Mouse (Mus musculus) cerebellum, adult 9-10 months (tissue): ENCODE measurements at regions not wholly inside any gene's neighbourhood (a gene's known extent, or its start where the extent isn't known, plus 50 kb on each side); places are given as distances from the start of the nearest gene placed in this dataset.

Experiments
- DNase-seq: peaks from one replicate; pipeline ENCODE4 v3.0.0; 2022

GRCm38 (mm10) chr7:69994540-69995303 is 371.8 kb downstream of the Nr2f2 start:
- DNase-seq = no peak

- DNase-seq = no peak
Observed at GRCm38 (mm10) chr7:69992383-69993327, 373.9 kb downstream of the Nr2f2 start.

GRCm38 (mm10) chr7:69991982-69992381 is 374.6 kb downstream of the Nr2f2 start:
- DNase-seq = no peak

DNA sequence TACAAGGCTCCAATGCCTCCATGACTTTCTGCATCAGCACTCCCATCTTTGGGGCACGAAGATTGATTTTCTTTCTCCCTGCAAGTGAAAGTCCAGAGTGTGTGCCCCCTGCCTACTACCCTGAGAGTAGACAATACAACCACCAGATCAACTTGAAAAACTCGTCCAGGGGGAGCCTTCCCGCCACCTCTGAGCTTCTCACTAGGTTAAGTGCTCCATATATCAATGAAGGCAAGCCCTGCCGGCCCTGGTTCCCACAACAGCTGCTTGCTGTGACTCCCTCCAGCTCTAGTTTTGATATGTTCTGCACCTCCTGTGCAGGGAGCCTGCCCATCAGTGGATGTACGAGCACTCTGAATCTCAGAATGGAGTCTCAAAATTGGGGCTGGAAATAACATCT is 377.8 kb downstream of the Nr2f2 start:
- no peak for DNase-seq

DNA sequence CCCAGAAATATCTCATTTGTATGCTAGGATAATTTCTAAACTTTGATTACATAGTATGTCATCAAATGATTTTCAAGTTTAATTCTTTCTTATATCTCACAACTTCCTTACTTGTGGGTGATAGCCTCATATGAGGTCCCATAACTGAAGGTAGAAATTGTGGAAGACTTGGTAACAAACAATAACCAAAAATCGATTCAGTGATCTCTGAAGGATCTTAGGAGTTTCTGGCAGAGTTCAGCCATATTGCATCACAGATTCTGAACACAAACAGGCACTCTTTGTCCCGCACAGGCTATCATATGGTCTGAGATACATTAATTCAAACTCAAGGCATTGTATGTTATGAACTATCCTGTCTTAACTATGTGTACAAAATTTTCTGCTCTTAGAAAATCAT is 385.2 kb downstream of the Nr2f2 start:
- no peak for DNase-seq

DNA sequence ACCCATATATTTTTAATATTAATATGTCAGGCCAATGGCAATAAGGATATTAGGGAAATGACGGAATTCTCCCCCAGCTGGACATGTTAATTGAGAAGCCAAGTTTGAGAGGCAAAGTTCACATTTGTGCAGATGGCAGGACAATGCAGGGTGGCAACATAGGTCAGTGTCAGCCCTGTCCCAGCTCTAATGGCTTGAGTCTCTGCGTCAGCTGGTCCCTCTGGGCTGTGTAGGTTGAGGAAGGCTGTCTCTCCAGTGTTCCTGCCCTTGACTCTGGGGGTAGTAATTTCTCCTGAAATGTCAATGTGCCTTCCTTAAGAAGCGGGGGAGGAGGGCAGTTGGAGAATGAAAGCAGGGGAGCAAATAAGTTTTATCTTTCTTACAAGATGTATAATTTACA is 390.2 kb downstream of the Nr2f2 start:
- DNase-seq = no peak

DNA sequence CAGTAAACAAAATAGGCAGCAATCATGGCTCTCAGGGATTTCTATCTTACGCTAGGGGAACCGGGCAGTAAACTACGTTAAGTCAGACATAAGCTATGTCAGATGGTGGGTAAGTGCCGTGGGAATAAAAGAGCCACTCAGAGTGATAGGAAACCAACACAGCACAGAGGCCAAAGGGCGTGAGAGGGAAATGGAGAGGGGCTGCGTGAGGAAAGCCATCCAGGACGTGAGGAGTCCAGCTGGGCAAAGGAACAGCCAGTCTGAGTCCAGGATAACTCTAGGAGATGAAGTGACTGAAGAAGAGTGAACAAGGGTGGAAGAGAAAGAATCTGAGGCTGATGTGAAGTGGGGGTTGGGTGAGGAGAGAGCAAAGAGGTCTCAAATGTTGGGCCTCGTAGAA is 402.5 kb downstream of the Nr2f2 start:
- DNase-seq = no peak

GRCm38 (mm10) chr7:69950221-69950670 is 416.3 kb downstream of the Nr2f2 start:
- no peak for DNase-seq

DNA sequence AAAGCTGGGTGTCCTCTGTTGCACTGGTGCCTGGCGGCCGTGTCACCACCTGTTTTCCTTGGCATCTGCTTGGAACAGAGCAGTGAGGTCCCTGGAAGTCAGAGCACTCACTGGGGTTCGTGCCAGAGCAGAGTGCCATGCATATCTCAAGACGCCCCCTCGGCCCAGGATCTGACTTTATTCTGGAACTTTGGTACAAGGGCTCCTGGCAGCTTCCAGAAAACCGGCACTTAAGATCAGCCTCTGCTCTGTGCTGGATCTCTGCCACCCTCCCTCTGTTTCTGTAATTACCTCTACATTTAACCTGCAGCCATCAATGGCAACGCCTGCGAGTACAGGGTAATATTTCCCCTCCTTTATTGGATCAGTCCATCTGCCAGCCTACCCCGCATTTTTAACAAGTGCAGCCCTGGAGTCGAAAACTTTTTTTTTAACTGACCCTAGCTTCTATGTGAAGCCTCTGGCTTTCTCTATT is 416.9 kb downstream of the Nr2f2 start:
- DNase-seq = no peak

GRCm38 (mm10) chr7:69946396-69946795 is 420.1 kb downstream of the Nr2f2 start:
- DNase-seq = no peak

DNA sequence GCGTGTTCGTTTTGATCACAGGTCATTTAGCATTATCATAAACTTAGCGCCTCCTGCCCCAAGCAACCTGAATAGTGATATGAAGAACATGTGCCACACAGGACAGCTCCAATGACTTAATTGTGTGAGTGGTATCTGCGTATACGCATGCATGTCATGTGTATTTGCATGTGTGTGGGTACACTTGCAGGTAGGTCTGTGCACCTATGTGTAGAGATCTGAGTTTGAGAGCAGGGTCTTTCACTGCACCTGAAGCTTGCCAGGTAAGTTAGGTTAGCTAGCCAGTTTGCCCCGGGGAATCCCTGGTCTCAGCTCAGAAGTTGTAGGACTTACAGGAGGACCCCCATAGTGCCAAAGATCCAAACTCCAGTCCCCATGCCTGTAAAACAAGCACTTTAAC is 424.7 kb downstream of the Nr2f2 start:
- DNase-seq = no peak

DNA sequence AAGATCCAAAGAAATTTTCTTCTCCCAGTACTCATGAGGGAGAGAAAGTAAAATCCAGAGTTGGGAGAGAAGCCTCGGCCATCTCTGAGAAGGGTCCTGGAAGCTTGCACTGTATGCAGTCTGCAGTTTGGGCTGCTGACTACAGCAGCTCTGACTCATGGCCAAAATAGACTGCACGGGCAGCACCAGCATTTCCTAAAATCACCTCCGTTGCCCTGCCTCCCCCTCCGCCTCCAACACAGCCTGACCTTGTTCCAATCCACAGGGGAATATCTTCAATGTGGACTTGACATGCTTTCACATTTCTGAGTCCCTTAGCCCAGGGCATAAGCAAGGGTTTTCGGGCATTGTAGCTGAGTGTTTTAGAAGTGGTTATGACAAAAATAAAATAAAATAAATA is 441.3 kb downstream of the Nr2f2 start:
- DNase-seq = no peak

DNA sequence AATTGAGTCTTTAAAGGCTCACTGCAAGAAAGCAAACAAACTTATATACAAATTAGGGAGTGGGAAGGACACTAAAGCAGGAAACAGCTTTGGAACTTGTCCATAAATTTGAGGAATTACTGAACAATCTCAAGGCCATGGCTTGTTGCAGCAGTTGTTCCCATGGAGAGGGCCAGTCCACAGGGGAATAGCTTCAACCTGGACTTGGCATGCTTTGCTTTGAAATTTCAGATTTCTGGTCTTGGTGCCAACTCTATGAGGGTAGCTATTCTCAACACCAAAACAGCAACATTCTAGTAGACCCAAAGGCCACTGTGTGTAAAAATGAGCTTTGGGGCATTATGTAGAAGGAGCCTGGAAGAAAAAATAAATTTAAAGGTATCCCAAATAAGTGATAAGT is 442.0 kb downstream of the Nr2f2 start:
- DNase-seq = no peak

GRCm38 (mm10) chr7:69911760-69912159 is 454.8 kb downstream of the Nr2f2 start:
- no peak for DNase-seq

DNA sequence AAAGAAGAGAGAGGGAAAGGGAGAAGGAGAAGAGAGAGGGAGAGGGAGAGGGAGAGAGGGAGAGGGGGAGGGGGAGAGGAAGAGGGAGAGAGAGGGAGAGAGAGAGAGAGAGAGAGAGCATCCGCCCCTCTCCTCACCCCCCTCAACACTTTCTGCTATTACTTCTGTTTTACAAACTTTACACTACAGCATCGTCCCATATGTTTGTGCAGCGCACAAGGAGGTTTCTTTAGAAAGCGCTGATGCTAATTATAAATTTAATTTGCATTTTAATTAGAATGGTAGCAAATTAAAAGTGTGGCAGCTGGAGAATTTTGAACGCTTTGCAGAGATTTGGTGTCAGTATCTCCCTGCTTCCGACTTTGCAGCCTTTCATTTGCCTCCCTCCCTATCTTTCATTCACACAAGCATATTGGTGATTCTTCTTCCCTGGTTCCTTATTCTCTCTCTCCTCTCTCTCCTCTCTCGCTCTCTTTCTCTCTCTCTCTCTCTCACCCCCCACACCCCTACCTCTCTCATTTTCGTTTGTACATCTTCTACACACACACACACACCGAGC is 476.0 kb downstream of the Nr2f2 start:
- no peak for DNase-seq

GRCm38 (mm10) chr7:69888251-69888650 is 478.3 kb downstream of the Nr2f2 start:
- no peak for DNase-seq

GRCm38 (mm10) chr7:69877031-69877430 is 489.5 kb downstream of the Nr2f2 start:
- no peak for DNase-seq

DNA sequence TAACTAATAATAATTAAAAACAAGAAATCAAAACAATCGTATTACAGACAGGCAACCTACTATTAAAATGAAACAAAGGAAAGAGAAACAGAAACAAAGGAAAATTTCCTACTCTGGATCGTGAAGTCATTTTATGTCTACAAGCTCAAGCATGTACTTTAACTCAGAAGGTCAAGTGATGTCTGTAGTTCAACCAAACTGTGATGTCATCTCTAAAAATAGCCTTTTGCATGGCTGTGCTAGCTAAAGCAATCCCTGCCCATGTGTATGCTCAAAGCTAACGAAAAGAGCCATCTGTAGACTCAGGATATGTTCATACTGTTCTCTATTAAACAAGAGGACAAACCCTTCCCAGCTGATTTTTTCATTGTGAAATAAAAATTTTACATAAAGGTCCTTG is 500.7 kb downstream of the Nr2f2 start:
- no peak for DNase-seq

GRCm38 (mm10) chr7:69844631-69845324 is 521.8 kb downstream of the Nr2f2 start:
- no peak for DNase-seq

GRCm38 (mm10) chr7:69837379-69837778 is 529.2 kb downstream of the Nr2f2 start:
- no peak for DNase-seq

GRCm38 (mm10) chr7:69827251-69827650 is 539.3 kb downstream of the Nr2f2 start:
- DNase-seq = no peak

DNA sequence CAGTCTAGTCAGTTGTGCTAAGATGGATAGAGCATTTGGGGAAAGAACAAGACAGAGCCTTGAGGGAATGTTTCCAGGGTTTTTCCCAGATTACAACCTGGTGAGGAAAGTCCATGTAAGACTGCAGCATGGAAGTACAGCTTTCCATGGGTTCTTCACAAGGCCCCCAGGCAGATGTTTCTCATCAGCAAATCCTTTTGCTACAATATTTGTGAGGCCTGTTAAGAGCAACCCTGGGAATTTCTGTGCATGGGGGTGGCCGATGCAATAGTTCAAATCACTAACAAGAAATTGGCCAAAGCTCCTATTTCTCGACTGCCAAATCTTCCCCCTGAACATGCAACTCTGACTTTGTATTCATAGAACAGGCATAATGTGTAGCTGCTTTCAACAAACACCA is 546.0 kb downstream of the Nr2f2 start:
- no peak for DNase-seq

GRCm38 (mm10) chr7:69812301-69812700 is 554.2 kb downstream of the Nr2f2 start:
- no peak for DNase-seq
